Mouse (Mus musculus): ENCODE measurements around the gene St6galnac4. TPM values are rescaled to one million over a fixed set of nuclear protein-coding genes. Genes with fewer than 3 reads are reported as not detected.

The St6galnac4 gene
- polyA plus RNA-seq, 2 experiments from 2014 or later = 25.2 to 38.6 TPM

Other genes with a start within 250 kb of the St6galnac4 start
- gene Ciz1, start 234.8 kb upstream of the St6galnac4 start, polyA plus RNA-seq (2017; shearing (Covaris generic)) = 100 to 1,000 TPM in 1 of 2 experiments, 10 to 100 TPM in 1; 58.7 to 103 TPM
- not detected for gene Dnm1, start 233.8 kb upstream of the St6galnac4 start, polyA plus RNA-seq (2017; shearing (Covaris generic))
- 10 to 100 TPM; 46.6 to 52.9 TPM for gene 1110008P14Rik, start 205.2 kb upstream of the St6galnac4 start, polyA plus RNA-seq (2017; shearing (Covaris generic))
- gene Lcn2, start 198.8 kb upstream of the St6galnac4 start, polyA plus RNA-seq (2017; shearing (Covaris generic)) = not detected
- under 1 TPM; 0.34 to 0.50 TPM for gene Ptges2, start 191.2 kb upstream of the St6galnac4 start, polyA plus RNA-seq (2017; shearing (Covaris generic))
- 1 to 10 TPM; 5.5 to 7.1 TPM for gene Naif1, start 136.6 kb upstream of the St6galnac4 start, polyA plus RNA-seq (2017; shearing (Covaris generic))
- gene Slc25a25, start 135.7 kb upstream of the St6galnac4 start, polyA plus RNA-seq (2017; shearing (Covaris generic)) = 1 to 10 TPM; 4.7 to 6.7 TPM
- 10 to 100 TPM; 50.6 to 55.5 TPM for gene Fam102a, start 51.8 kb upstream of the St6galnac4 start, polyA plus RNA-seq (2017; shearing (Covaris generic))
- gene Dpm2, start 16.2 kb upstream of the St6galnac4 start, polyA plus RNA-seq (2017; shearing (Covaris generic)) = 100 to 1,000 TPM; 131 to 166 TPM
- gene Pip5kl1, start 12.3 kb upstream of the St6galnac4 start, polyA plus RNA-seq (2017; shearing (Covaris generic)) = not detected
- not detected for gene 9430097D07Rik, start 11.4 kb upstream of the St6galnac4 start, polyA plus RNA-seq (2017; shearing (Covaris generic))
- gene St6galnac6, start 12.6 kb downstream of the St6galnac4 start, polyA plus RNA-seq (2017; shearing (Covaris generic)) = 1 to 10 TPM; 3.1 to 4.7 TPM
- not detected for gene Ak1, start 34.7 kb downstream of the St6galnac4 start, polyA plus RNA-seq (2017; shearing (Covaris generic))
- not detected for gene Eng, start 59.5 kb downstream of the St6galnac4 start, polyA plus RNA-seq (2017; shearing (Covaris generic))
- 10 to 100 TPM in 1 of 2 experiments, 1 to 10 TPM in 1; 9.4 to 12.5 TPM for gene Fpgs, start 117.0 kb downstream of the St6galnac4 start, polyA plus RNA-seq (2017; shearing (Covaris generic))
- gene Cdk9, start 126.0 kb downstream of the St6galnac4 start, polyA plus RNA-seq (2017; shearing (Covaris generic)) = 10 to 100 TPM; 16.3 to 22.9 TPM
- gene Sh2d3c, start 134.0 kb downstream of the St6galnac4 start, polyA plus RNA-seq (2017; shearing (Covaris generic)) = 10 to 100 TPM; 54.0 to 90.6 TPM
- gene 6330409D20Rik, start 153.9 kb downstream of the St6galnac4 start, polyA plus RNA-seq (2017; shearing (Covaris generic)) = under 1 TPM in 1 of 2 experiments, not detected in 1; 0.58 TPM
- 10 to 100 TPM; 64.5 to 84.5 TPM for gene Tor2a, start 170.1 kb downstream of the St6galnac4 start, polyA plus RNA-seq (2017; shearing (Covaris generic))
- gene Ttc16, start 188.5 kb downstream of the St6galnac4 start, polyA plus RNA-seq (2017; shearing (Covaris generic)) = 1 to 10 TPM; 1.4 to 1.6 TPM
- gene Ptrh1, start 188.7 kb downstream of the St6galnac4 start, polyA plus RNA-seq (2017; shearing (Covaris generic)) = 1 to 10 TPM; 2.9 to 3.8 TPM
- gene Cfap157, start 197.3 kb downstream of the St6galnac4 start, polyA plus RNA-seq (2017; shearing (Covaris generic)) = 1 to 10 TPM; 1.5 to 2.4 TPM

Data from CD4-positive, CD25-positive, alpha-beta regulatory T cell, adult 4 months (primary cell).